Mouse (Mus musculus) erythroblast, adult 5-6 weeks (primary cell): ENCODE data around the gene Dhx15. TPM values are rescaled to one million over a fixed set of nuclear protein-coding genes. Genes with fewer than 3 reads are reported as not detected.

Source experiments
- ATAC-seq: replicated peaks from 2 replicates; pipeline ENCODE4 v1.8.0; 2016; ENCODE audit warnings: moderate number of reproducible peaks, mild to moderate bottlenecking, moderate TSS enrichment, inconsistent platforms; ENCODE audit not compliant: poor library complexity, low FRiP score, severe bottlenecking
- total RNA-seq, 2 experiments: library from RNA; stranded (forward) in 1 of 2; stranded (reverse) in 1 of 2; fragments of 150-400 nt in 1 of 2; fragments of 200-764, 138-1000 nt in 1 of 2; gene quantifications; 2 replicates each; pipeline versions ENCODE4 v1.2.3 to v1.2.4; 2015 to 2017; ENCODE audit warnings: low replicate concordance in 2 of 2

The Dhx15 gene
- total RNA-seq, 2 experiments from 2014 or later, result 88.2 to 104 TPM

DNA sequence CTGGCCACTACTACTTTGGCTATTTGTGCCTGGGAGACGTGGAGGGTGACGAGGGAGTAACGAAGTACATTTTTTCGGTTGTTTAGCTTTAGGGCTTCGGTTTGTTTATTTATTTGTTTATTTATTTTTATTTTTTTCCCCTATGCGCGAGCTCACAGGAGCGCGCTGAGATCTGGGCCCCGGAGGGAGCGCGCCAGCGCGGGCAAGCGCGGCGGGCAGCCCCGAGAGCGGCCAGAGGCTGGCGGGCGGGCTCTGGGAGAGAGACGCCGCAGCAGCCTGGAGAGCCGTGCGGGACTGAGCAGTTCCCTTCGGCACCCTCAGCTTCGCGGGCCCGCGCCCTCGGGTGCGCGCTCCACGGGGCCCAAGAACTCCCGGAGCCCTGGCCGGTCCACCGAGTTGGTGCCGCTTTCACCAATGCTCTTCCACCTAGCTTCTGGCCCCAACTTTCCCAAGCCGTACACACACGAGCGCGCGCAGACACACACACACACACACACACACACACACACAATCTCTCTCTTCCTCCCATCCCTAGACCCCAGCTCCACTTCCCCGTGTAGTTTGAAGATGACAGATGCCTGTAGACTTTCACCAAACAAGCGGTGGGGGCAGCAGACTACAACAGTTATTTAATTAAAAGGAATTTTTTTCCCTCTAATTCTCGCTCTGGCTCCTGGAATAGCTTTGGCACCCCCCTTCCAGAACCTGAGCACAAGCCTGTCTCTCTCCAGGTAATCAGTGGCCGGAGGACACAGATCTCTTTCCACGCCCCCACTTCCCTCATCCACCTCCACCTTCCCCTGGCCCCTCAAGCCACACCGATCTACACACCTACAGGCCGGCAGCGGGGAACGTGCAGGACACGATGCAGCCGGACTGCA is 76.2 kb downstream of the Dhx15 start:
- no peak for ATAC-seq

DNA sequence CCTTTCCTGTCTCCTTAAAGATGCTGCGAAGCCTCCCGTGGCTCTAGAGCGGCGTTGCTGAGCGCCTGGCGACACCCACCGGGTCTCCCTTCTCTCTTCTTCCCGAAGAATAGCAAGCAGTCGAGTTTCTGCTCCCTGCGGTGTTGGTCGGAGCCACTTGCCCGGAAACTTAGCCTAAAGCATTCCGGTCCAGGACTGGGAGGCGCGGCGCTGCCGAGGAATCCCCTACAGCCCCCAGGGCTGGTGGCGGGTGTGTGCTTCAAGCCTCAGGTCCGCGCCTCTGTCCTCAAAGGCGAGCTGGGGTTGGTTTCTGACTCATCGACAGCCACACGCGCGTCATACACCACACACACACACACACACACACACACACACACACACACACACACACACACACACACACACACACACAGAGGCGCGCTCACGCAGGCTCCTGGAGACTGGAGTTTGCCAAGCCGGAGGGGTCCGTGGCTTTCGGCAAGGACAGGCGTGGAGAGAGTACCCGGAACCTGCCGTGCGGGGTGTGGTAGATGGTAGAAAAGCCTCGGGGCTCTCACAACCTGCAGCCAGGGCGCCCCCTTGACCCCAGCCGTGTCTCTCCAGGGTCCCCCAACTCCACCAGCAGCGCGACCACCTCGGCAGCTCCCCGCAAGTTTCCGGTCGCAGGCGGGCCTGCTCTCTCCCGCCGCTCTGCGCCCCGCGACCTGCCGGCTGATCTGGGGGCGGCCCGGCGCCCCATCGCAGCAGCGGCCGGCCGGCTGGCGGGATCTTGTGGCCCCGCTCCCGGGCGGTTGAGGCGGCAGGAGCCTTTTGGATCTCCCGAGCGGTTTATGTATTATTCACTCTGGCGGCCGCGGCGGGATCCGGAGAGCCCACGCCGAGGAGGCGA is 77.1 kb downstream of the Dhx15 start:
- no peak for ATAC-seq

DNA sequence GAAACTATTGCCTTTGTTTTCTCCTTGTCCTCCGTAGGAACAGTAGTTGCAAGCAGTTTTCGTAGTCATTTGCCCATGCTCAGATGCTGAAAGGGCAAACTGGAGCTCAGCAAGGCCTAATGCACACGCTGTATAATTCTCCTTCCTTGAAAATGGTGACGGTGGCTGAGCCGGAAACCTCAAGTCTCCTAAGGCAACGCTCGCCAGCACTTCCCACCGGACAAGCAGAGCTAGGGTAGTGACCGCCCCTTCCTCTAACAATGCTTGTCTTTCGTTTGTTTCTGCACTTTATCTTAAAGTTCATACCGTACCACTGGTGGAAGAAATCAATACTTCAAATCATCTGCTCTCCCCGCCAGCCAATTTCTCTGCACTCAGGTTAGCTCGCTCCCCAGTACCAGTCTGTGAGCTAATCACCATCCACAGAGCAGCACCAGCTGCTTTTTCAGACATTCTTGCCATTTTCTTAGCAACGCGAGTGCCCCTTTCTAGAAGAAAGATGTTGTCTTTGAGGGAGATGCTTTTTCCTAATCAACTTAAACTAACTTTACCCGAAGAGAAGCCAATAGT is 78.0 kb downstream of the Dhx15 start:
- no peak for ATAC-seq

DNA sequence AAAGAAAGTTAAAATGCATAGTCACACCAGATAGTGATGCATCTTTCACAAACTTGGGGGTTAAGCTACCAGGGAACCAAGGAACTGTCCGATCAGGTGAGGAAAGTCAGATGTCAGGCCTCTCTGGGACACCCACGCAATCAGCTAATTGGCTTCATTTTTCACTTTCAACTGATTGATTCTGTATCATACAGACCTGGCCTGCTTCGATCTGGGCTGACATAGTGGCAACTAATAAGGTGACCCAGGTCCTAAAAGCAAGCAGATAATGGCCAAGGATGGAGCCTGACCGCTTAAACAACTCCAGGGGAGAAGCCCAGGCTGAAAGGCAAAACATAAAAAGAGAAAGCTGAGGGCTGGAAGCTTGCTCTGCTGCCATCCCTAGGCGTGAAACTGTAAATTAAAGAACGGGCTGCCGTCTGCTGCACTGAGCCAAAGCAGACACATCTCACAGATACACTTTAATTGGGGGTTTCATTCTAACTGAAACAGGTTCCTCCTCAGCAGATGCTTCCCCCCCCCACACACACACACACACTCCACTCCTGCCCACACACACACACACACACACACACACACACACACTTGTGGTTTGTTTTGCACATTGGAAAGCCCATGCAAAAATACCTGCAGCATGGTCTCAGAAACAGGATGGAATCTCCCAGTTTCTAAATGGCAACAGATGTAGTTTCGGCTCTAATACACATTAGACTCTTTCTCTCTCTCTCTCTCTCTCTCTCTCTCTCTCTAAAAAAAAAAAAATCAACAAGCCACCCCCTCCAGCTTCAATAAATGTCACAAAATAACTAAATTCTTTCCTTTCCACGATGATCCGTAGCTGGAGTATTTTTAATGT is 79.3 kb downstream of the Dhx15 start:
- ATAC-seq, result no peak

Other genes starting within 250 kb of the Dhx15 start
- not detected in 2 replicates for gene Sod3, start 173.3 kb upstream of the Dhx15 start, total RNA-seq (2015; ENCODE audit: low replicate concordance)
- not detected in 2 replicates for gene Sod3, start 173.3 kb upstream of the Dhx15 start, total RNA-seq (2017; ENCODE audit: low replicate concordance)